Mouse (Mus musculus): ENCODE data around the gene Stpg4. TPM values are rescaled to one million over a fixed set of nuclear protein-coding genes. Genes with fewer than 3 reads are reported as not detected.

Stpg4 gene
- polyA plus RNA-seq, 1 experiment from 2014 or later: not detected

DNA sequence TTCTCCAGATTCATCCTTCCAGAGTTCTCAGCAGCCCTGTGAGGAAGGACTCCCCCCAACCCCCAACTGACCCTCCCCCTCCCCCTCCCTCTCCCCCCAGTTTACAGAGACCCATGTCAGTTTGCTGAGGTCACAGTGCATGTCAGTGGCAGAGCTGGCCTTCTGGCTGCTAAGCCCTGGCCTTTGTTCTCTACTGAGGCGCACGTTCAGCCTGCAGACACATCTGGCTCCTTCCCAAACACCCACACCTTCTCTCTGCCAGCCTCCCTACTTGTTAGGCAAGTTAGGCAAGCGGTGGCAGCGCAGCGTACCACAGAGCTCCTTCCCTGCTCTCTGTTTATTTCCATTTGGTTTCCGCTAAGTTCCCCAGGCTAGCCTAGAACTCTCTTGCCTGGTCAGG, 50.0 kb downstream of the Stpg4 start:
- no peak for ATAC-seq (ENCODE audit: low FRiP score, low TSS enrichment)
- Histone ChIP-seq H3K4me2 (replicated peaks; ENCODE audit: low read depth, low read length) (no peak overlapping the region), H3K36me3 (ENCODE audit: control insufficient read depth, insufficient read depth, low read length) (no peaks in the 10 kb centered on the region), H3K9me3 (ENCODE audit: control insufficient read depth, low read length) (no peaks in the 10 kb centered on the region), H3K9ac (ENCODE audit: low read depth, low read length) (no peak overlapping the region), H3K4me3 (ENCODE audit: low read length) (no peak overlapping the region), H3K27me3 (ENCODE audit: control insufficient read depth, insufficient read depth, low read length) (no peaks in the 10 kb centered on the region), H3K4me1 (ENCODE audit: control insufficient read depth, insufficient read depth, low read length) (peaks cover 52% of the 10 kb centered on the region), H3K27ac (ENCODE audit: low read depth, low read length) (peak overlapping the region; percentile 77)
- 50% methylated on average over 6 of the region's 6 CpGs for WGBS

DNA sequence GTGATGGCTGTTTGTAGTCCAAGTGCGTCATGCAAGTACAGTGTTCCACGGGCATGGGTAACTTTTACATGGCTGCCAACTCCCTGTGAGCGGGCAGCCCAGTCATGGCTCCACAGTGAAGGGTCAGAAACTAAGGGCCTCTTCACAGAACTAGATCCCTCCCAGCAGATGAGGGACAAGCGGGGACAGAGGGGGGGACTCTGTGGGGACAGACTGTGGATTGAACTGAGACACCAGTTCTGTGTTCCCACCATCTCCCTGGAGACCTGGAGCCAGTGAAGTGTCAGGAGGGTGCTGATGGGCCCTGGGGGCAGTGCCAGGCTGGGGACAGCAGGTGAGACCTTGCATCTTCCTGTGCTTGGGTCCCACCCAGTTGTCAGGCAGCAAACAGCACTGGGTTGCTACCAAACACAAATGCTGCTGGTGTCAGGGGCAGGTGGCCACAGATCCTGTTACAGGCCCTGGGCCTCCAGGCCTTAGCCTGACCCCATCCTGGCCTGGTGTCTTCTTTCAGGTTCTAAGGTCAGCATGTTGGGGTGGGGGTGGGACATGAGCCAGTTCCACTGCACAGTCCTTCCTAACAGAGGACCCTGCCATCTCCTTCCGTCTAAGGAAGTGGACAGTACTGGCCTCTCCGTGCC, 50.6 kb downstream of the Stpg4 start:
- H3K27me3 ChIP-seq (ENCODE audit: control insufficient read depth, insufficient read depth, low read length): no peaks in the 10 kb centered on the region
- no peak overlapping the region for H3K9ac ChIP-seq (ENCODE audit: low read depth, low read length)
- no peaks in the 10 kb centered on the region for H3K9me3 ChIP-seq (ENCODE audit: control insufficient read depth, low read length)
- peak overlapping the region; percentile 77 for H3K27ac ChIP-seq (ENCODE audit: low read depth, low read length)
- WGBS: 54% methylated on average over 6 of the region's 6 CpGs
- H3K4me3 ChIP-seq (ENCODE audit: low read length): no peak overlapping the region
- H3K4me1 ChIP-seq (ENCODE audit: control insufficient read depth, insufficient read depth, low read length): peaks cover 52% of the 10 kb centered on the region
- H3K4me2 ChIP-seq (replicated peaks; ENCODE audit: low read depth, low read length): no peak overlapping the region; the same call in 1 of the 2 replicates
- no peaks in the 10 kb centered on the region for H3K36me3 ChIP-seq (ENCODE audit: control insufficient read depth, insufficient read depth, low read length)
- peak; percentile 40; the same call in 1 of the 2 replicates for ATAC-seq (ENCODE audit: low FRiP score, low TSS enrichment)

DNA sequence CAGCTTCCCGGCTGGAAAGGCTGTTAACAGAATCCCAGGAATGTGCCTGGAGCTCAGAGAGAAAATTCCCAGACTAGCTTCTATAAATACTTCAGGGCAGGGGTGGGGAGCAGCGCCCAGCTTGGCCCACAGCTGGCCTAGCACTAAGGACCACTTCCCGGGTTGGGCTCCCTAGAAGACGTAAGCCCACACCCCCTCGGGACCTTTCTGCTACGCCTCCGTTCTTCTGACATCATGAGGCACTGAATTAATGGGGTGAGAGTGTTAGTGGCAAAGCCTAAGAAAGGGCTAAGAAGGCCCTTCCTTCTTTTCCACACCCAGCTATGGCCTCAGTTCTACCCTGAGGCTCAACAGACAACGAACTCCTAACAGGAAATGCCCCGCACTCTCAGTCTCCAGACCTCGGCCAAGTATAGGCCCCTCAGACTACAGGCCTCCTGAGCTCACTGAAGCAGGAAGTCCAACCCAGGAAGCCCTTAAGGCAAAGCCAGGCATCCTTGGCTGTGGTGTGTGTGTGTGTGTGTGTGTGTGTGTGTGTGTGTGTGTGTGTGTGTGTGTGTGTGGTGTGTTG, 51.5 kb downstream of the Stpg4 start:
- Histone ChIP-seq H3K27me3 (ENCODE audit: control insufficient read depth, insufficient read depth, low read length) (no peaks in the 10 kb centered on the region), H3K36me3 (ENCODE audit: control insufficient read depth, insufficient read depth, low read length) (no peaks in the 10 kb centered on the region), H3K27ac (ENCODE audit: low read depth, low read length) (peak overlapping the region; percentile 77), H3K4me2 (replicated peaks; ENCODE audit: low read depth, low read length) (no peak overlapping the region), H3K4me1 (ENCODE audit: control insufficient read depth, insufficient read depth, low read length) (peaks cover 52% of the 10 kb centered on the region), H3K9ac (ENCODE audit: low read depth, low read length) (no peak overlapping the region), H3K9me3 (ENCODE audit: control insufficient read depth, low read length) (no peaks in the 10 kb centered on the region), H3K4me3 (ENCODE audit: low read length) (no peak overlapping the region)
- peak; percentile 58 for ATAC-seq (ENCODE audit: low FRiP score, low TSS enrichment)
- 13% methylated on average over 10 of the region's 10 CpGs for WGBS

DNA sequence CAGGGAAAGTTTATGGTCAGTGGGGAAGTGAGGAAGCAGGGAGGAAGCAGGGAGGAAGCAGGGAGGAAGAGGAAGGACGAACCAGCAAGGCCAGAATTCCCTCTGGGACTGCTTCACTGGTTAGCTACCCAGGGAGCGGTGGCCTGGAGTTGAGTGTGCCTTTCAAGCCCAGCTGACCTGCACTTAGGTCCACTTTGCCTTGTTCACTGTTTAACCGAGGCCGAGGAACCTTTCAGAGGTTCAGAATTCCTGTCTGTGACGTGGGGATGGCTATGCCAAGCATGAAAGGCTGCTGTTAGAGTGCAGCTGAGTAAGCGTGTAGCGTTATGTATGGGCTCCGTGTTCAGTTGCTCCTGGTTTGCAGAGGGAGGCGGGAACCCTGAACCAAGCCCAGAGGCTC, 54.2 kb downstream of the Stpg4 start:
- no peak overlapping the region for H3K27ac ChIP-seq (ENCODE audit: low read depth, low read length)
- H3K9ac ChIP-seq (ENCODE audit: low read depth, low read length): no peak overlapping the region
- H3K4me1 ChIP-seq (ENCODE audit: control insufficient read depth, insufficient read depth, low read length): peaks cover 37% of the 10 kb centered on the region
- H3K9me3 ChIP-seq (ENCODE audit: control insufficient read depth, low read length): no peaks in the 10 kb centered on the region
- H3K4me3 ChIP-seq (ENCODE audit: low read length): no peak overlapping the region
- ATAC-seq (ENCODE audit: low FRiP score, low TSS enrichment): no peak
- no peaks in the 10 kb centered on the region for H3K36me3 ChIP-seq (ENCODE audit: control insufficient read depth, insufficient read depth, low read length)
- no peaks in the 10 kb centered on the region for H3K27me3 ChIP-seq (ENCODE audit: control insufficient read depth, insufficient read depth, low read length)
- 75% methylated on average over 9 of the region's 9 CpGs for WGBS
- H3K4me2 ChIP-seq (replicated peaks; ENCODE audit: low read depth, low read length): no peak overlapping the region

DNA sequence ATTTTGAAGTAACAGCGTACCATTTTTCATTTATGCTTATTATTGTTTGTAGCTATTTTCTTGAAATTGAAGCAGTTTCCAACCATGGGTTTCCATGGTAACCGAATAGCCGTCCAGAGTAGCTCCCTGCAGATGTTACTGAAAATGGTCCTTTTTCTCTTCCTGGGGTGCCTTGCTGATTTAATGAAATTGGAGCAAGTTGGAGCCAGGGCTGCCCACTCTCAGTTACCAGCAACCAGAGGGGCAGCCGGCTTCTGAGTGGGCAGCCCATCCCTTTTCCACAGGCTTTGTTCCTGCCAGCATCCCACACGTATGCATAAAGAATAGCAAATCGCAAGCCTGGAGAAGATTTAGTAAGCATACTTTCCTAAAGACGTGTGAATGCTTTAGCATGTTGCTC, 55.4 kb downstream of the Stpg4 start:
- no peaks in the 10 kb centered on the region for H3K27me3 ChIP-seq (ENCODE audit: control insufficient read depth, insufficient read depth, low read length)
- H3K9me3 ChIP-seq (ENCODE audit: control insufficient read depth, low read length): no peaks in the 10 kb centered on the region
- no peak overlapping the region for H3K4me3 ChIP-seq (ENCODE audit: low read length)
- no peak for ATAC-seq (ENCODE audit: low FRiP score, low TSS enrichment)
- WGBS: 86% methylated on average over 7 of the region's 7 CpGs
- no peak overlapping the region for H3K27ac ChIP-seq (ENCODE audit: low read depth, low read length)
- no peak overlapping the region for H3K9ac ChIP-seq (ENCODE audit: low read depth, low read length)
- H3K36me3 ChIP-seq (ENCODE audit: control insufficient read depth, insufficient read depth, low read length): no peaks in the 10 kb centered on the region
- H3K4me2 ChIP-seq (replicated peaks; ENCODE audit: low read depth, low read length): no peak overlapping the region
- H3K4me1 ChIP-seq (ENCODE audit: control insufficient read depth, insufficient read depth, low read length): peaks cover 35% of the 10 kb centered on the region

DNA sequence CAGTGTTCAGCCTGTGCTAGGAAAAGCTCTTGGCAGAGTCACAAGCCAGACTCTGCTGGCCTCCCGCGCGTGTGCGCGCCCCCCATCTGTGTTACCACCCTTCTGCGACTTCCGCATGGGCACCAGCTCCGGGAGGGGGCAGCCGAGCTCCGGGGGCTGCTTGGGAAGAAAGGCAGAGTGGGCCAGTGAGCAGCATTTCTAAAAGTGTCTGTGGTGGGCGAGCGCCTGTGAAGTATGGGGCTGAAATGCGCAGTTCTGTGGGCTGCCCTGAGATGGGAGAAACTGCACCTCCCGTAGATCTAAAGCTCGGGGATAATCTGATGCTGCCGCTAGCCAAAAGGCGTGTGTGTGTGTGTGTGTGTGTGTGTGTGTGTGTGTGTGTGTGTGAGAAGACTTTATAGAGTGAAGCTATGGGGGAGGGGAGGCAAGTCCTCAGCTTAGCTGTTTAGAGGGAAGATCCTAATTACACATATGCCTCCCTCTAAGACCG, 58.2 kb downstream of the Stpg4 start:
- Histone ChIP-seq H3K36me3 (ENCODE audit: control insufficient read depth, insufficient read depth, low read length) (no peaks in the 10 kb centered on the region), H3K4me1 (ENCODE audit: control insufficient read depth, insufficient read depth, low read length) (peaks cover 18% of the 10 kb centered on the region), H3K9ac (ENCODE audit: low read depth, low read length) (no peak overlapping the region), H3K9me3 (ENCODE audit: control insufficient read depth, low read length) (no peaks in the 10 kb centered on the region), H3K27me3 (ENCODE audit: control insufficient read depth, insufficient read depth, low read length) (no peaks in the 10 kb centered on the region), H3K4me2 (replicated peaks; ENCODE audit: low read depth, low read length) (no peak overlapping the region), H3K4me3 (ENCODE audit: low read length) (no peak overlapping the region), H3K27ac (ENCODE audit: low read depth, low read length) (no peak overlapping the region)
- WGBS: 60% methylated on average over 18 of the region's 18 CpGs
- ATAC-seq (ENCODE audit: low FRiP score, low TSS enrichment): no peak

DNA sequence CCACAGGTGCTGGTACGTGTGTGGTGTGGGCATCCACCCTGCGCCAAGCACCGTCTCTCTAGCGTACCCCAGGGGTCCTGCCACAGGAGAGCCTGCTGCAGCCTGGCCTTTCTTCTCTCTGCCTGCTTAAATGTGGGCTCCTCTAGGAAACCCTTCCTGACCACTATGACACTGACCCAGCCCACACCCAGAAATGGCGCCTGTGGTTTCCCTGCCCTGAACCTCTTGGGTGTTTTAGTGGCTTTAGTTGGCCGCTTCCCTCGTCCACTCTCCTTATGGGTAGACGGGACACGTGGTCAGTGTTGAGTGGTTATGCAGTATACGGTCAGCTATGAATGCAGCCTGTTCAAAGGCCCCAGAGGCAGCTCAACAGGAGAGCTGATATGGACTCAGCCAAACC, 59.1 kb downstream of the Stpg4 start:
- H3K4me3 ChIP-seq (ENCODE audit: low read length): no peak overlapping the region
- no peak for ATAC-seq (ENCODE audit: low FRiP score, low TSS enrichment)
- H3K4me1 ChIP-seq (ENCODE audit: control insufficient read depth, insufficient read depth, low read length): peaks cover 18% of the 10 kb centered on the region
- H3K4me2 ChIP-seq (replicated peaks; ENCODE audit: low read depth, low read length): no peak overlapping the region
- no peak overlapping the region for H3K9ac ChIP-seq (ENCODE audit: low read depth, low read length)
- H3K27me3 ChIP-seq (ENCODE audit: control insufficient read depth, insufficient read depth, low read length): no peaks in the 10 kb centered on the region
- no peaks in the 10 kb centered on the region for H3K36me3 ChIP-seq (ENCODE audit: control insufficient read depth, insufficient read depth, low read length)
- H3K9me3 ChIP-seq (ENCODE audit: control insufficient read depth, low read length): no peaks in the 10 kb centered on the region
- WGBS: 69% methylated on average over 10 of the region's 10 CpGs
- H3K27ac ChIP-seq (ENCODE audit: low read depth, low read length): no peak overlapping the region

DNA sequence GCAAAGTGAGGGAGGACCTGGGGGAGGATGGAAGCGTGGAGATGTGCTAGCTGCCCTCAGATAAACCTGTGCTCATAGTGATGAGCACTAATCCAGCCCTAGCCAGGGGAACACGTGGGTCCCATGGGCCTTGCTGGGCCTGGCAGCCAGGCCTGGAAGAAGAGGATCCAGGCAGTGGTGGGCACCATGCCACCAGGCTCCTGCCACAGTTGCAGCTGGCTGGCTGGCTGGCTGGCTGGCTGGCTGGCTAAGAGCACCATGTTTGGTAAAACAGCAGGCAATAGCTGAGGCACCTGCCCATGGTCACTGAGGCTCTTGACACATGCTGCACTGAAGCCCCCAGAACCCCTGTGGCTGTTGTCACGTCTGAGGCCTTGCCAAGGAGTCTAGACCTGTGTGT, 59.9 kb downstream of the Stpg4 start:
- H3K4me2 ChIP-seq (replicated peaks; ENCODE audit: low read depth, low read length): no peak overlapping the region
- no peak overlapping the region for H3K4me3 ChIP-seq (ENCODE audit: low read length)
- no peaks in the 10 kb centered on the region for H3K36me3 ChIP-seq (ENCODE audit: control insufficient read depth, insufficient read depth, low read length)
- ATAC-seq (ENCODE audit: low FRiP score, low TSS enrichment): no peak
- H3K9ac ChIP-seq (ENCODE audit: low read depth, low read length): no peak overlapping the region
- no peak overlapping the region; the same call in 1 of the 2 replicates for H3K27ac ChIP-seq (ENCODE audit: low read depth, low read length)
- H3K9me3 ChIP-seq (ENCODE audit: control insufficient read depth, low read length): no peaks in the 10 kb centered on the region
- no peaks in the 10 kb centered on the region for H3K27me3 ChIP-seq (ENCODE audit: control insufficient read depth, insufficient read depth, low read length)
- WGBS: 33% methylated on average over 3 of the region's 3 CpGs
- H3K4me1 ChIP-seq (ENCODE audit: control insufficient read depth, insufficient read depth, low read length): peaks cover 18% of the 10 kb centered on the region

DNA sequence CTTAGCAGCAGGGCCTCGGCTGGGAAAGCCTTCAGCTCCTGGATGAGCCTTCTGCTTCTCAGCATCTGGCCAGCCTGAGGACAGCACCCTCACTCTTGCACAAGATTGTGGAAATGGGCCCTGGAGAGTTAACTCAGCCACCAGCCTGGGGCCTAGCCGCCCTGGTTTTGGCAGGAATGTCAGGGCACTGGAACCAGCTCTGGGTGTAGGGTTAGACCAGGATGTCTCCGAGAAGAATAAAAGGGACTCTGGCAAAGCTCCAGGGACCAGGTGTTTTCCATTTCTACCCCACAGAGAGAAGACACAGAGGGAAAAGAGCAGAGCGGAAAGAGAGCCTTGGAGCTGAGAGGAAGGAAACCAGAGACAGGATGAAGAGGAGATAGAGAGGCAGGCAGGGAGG, 60.3 kb downstream of the Stpg4 start:
- Histone ChIP-seq H3K27ac (ENCODE audit: low read depth, low read length) (no peak overlapping the region; the same call in 1 of the 2 replicates), H3K36me3 (ENCODE audit: control insufficient read depth, insufficient read depth, low read length) (no peaks in the 10 kb centered on the region), H3K9me3 (ENCODE audit: control insufficient read depth, low read length) (no peaks in the 10 kb centered on the region), H3K4me2 (replicated peaks; ENCODE audit: low read depth, low read length) (no peak overlapping the region), H3K4me1 (ENCODE audit: control insufficient read depth, insufficient read depth, low read length) (peaks cover 18% of the 10 kb centered on the region), H3K9ac (ENCODE audit: low read depth, low read length) (no peak overlapping the region), H3K27me3 (ENCODE audit: control insufficient read depth, insufficient read depth, low read length) (no peaks in the 10 kb centered on the region), H3K4me3 (ENCODE audit: low read length) (no peak overlapping the region)
- ATAC-seq (ENCODE audit: low FRiP score, low TSS enrichment): no peak
- 30% methylated on average over 4 of the region's 4 CpGs for WGBS

Data from kidney, embryonic 14.5 days (tissue).